Mouse (Mus musculus) frontal cortex, adult (tissue): ENCODE results near the gene Ror1.

Source experiments
- ATAC-seq: cut with Nextera tagmentation; 2 replicates; pipeline ENCODE4 v1.9.2; 2017; ENCODE audit warnings: mild to moderate bottlenecking, moderate library complexity, mixed read lengths; ENCODE audit not compliant: low TSS enrichment

The Ror1 gene

GRCm38 (mm10) chr4:100252646-100253045, 157.1 kb downstream of the Ror1 start:
- no peak for ATAC-seq

- no peak for ATAC-seq
Measured at GRCm38 (mm10) chr4:100253401-100253800, 157.8 kb downstream of the Ror1 start.

- no peak for ATAC-seq
Measured at GRCm38 (mm10) chr4:100253831-100254230, 158.2 kb downstream of the Ror1 start.

GRCm38 (mm10) chr4:100258462-100258861, 162.9 kb downstream of the Ror1 start:
- ATAC-seq, result no peak

GRCm38 (mm10) chr4:100263917-100264316, 168.3 kb downstream of the Ror1 start:
- no peak for ATAC-seq

GRCm38 (mm10) chr4:100271059-100271735, 175.6 kb downstream of the Ror1 start:
- ATAC-seq, result no peak

GRCm38 (mm10) chr4:100271736-100272127, 176.1 kb downstream of the Ror1 start:
- no peak for ATAC-seq

GRCm38 (mm10) chr4:100273356-100273755, 177.8 kb downstream of the Ror1 start:
- no peak for ATAC-seq

GRCm38 (mm10) chr4:100273807-100274480, 178.4 kb downstream of the Ror1 start:
- ATAC-seq, result no peak

GRCm38 (mm10) chr4:100276482-100276881, 180.9 kb downstream of the Ror1 start:
- peak; percentile 52; the same call in 1 of the 2 replicates for ATAC-seq

- no peak for ATAC-seq
Measured at GRCm38 (mm10) chr4:100276970-100277369, 181.4 kb downstream of the Ror1 start.

- no peak for ATAC-seq
Measured at GRCm38 (mm10) chr4:100283171-100283880, 187.7 kb downstream of the Ror1 start.

GRCm38 (mm10) chr4:100284528-100284927, 188.9 kb downstream of the Ror1 start:
- ATAC-seq, result no peak

GRCm38 (mm10) chr4:100286111-100286541, 190.5 kb downstream of the Ror1 start:
- ATAC-seq, result no peak

GRCm38 (mm10) chr4:100286800-100287199, 191.2 kb downstream of the Ror1 start:
- ATAC-seq, result no peak

GRCm38 (mm10) chr4:100287829-100288228, 192.2 kb downstream of the Ror1 start:
- ATAC-seq, result no peak

GRCm38 (mm10) chr4:100291015-100291651, 195.5 kb downstream of the Ror1 start:
- no peak for ATAC-seq

- ATAC-seq, result no peak
Measured at GRCm38 (mm10) chr4:100297678-100298077, 202.1 kb downstream of the Ror1 start.

- no peak for ATAC-seq
Measured at GRCm38 (mm10) chr4:100298566-100298965, 203.0 kb downstream of the Ror1 start.

- no peak for ATAC-seq
Measured at GRCm38 (mm10) chr4:100300171-100300570, 204.6 kb downstream of the Ror1 start.

- ATAC-seq, result no peak
Measured at GRCm38 (mm10) chr4:100301423-100301822, 205.8 kb downstream of the Ror1 start.

GRCm38 (mm10) chr4:100307365-100307764, 211.8 kb downstream of the Ror1 start:
- ATAC-seq, result no peak
